Mouse (Mus musculus): ENCODE results near the gene Mrps33. TPM values are rescaled to one million over a fixed set of nuclear protein-coding genes. Genes with fewer than 3 reads are reported as not detected.

The Mrps33 gene
- polyA plus RNA-seq, 1 experiment from 2014 or later = 215 TPM

- no peaks in the 10 kb centered on the region for H3K27me3 ChIP-seq
- H3K4me3 ChIP-seq = no peak overlapping the region
- no peak overlapping the region for H3K27ac ChIP-seq (replicated peaks)
- H3K4me1 ChIP-seq (replicated peaks) = peaks cover 6% of the 10 kb centered on the region
- no peak overlapping the region for H3K4me2 ChIP-seq
- 93% methylated on average over 7 of the region's 7 CpGs for WGBS
- peaks cover 4% of the 10 kb centered on the region; the same call in 1 of the 2 replicates for H3K9me3 ChIP-seq
- peaks cover 27% of the 10 kb centered on the region for H3K36me3 ChIP-seq
- H3K9ac ChIP-seq = no peak overlapping the region
- ATAC-seq (ENCODE audit: low read depth) = no peak
Measured at GRCm38 (mm10) chr6:39800977-39801376, 9.8 kb downstream of the Mrps33 start.

- Histone ChIP-seq H3K9me3 (peaks cover 4% of the 10 kb centered on the region; the same call in 1 of the 2 replicates), H3K27me3 (no peaks in the 10 kb centered on the region), H3K27ac (replicated peaks) (no peak overlapping the region), H3K4me2 (no peak overlapping the region), H3K9ac (no peak overlapping the region), H3K4me3 (no peak overlapping the region), H3K36me3 (peaks cover 20% of the 10 kb centered on the region), H3K4me1 (replicated peaks) (no peaks in the 10 kb centered on the region)
- WGBS = 73% methylated on average over 2 of the region's 2 CpGs
- ATAC-seq (ENCODE audit: low read depth) = no peak
Measured at GRCm38 (mm10) chr6:39797076-39797475, 13.7 kb downstream of the Mrps33 start.

GRCm38 (mm10) chr6:39796150-39796549 is 14.6 kb downstream of the Mrps33 start:
- Histone ChIP-seq H3K4me1 (replicated peaks) (no peaks in the 10 kb centered on the region), H3K4me3 (no peak overlapping the region), H3K9ac (no peak overlapping the region), H3K9me3 (peaks cover 4% of the 10 kb centered on the region; the same call in 1 of the 2 replicates), H3K36me3 (peaks cover 14% of the 10 kb centered on the region), H3K27me3 (no peaks in the 10 kb centered on the region), H3K4me2 (no peak overlapping the region), H3K27ac (replicated peaks) (no peak overlapping the region)
- 84% methylated on average over 1 of the region's 1 CpGs for WGBS
- ATAC-seq (ENCODE audit: low read depth) = no peak

- WGBS = 61% methylated on average over 5 of the region's 5 CpGs
- Histone ChIP-seq H3K27me3 (no peaks in the 10 kb centered on the region), H3K9ac (no peak overlapping the region), H3K4me2 (no peak overlapping the region), H3K27ac (replicated peaks) (no peak overlapping the region), H3K36me3 (no peaks in the 10 kb centered on the region), H3K4me3 (no peak overlapping the region), H3K4me1 (replicated peaks) (peaks cover 9% of the 10 kb centered on the region; the same call in 1 of the 2 replicates), H3K9me3 (no peaks in the 10 kb centered on the region)
- ATAC-seq (ENCODE audit: low read depth) = no peak
Measured at GRCm38 (mm10) chr6:39791806-39792205, 19.0 kb downstream of the Mrps33 start.

GRCm38 (mm10) chr6:39788408-39788807 is 22.4 kb downstream of the Mrps33 start:
- Histone ChIP-seq H3K4me2 (no peak overlapping the region), H3K4me1 (replicated peaks) (peaks cover 9% of the 10 kb centered on the region; the same call in 1 of the 2 replicates), H3K9ac (no peak overlapping the region), H3K27ac (replicated peaks) (no peak overlapping the region), H3K27me3 (no peaks in the 10 kb centered on the region), H3K9me3 (no peaks in the 10 kb centered on the region), H3K36me3 (no peaks in the 10 kb centered on the region), H3K4me3 (no peak overlapping the region)
- no peak for ATAC-seq (ENCODE audit: low read depth)

- H3K9me3 ChIP-seq = no peaks in the 10 kb centered on the region
- peaks cover 9% of the 10 kb centered on the region; the same call in 1 of the 2 replicates for H3K4me1 ChIP-seq (replicated peaks)
- H3K36me3 ChIP-seq = no peaks in the 10 kb centered on the region
- no peak overlapping the region for H3K9ac ChIP-seq
- H3K4me3 ChIP-seq = no peak overlapping the region
- H3K27me3 ChIP-seq = no peaks in the 10 kb centered on the region
- WGBS = 12% methylated on average over 9 of the region's 9 CpGs
- H3K4me2 ChIP-seq = peak overlapping the region; percentile 20; the same call in 1 of the 2 replicates
- ATAC-seq (ENCODE audit: low read depth) = no peak
- H3K27ac ChIP-seq (replicated peaks) = no peak overlapping the region
Measured at GRCm38 (mm10) chr6:39787783-39788182, 23.0 kb downstream of the Mrps33 start.

- Histone ChIP-seq H3K36me3 (no peaks in the 10 kb centered on the region), H3K4me3 (no peak overlapping the region), H3K27ac (replicated peaks) (no peak overlapping the region), H3K4me2 (no peak overlapping the region), H3K27me3 (no peaks in the 10 kb centered on the region), H3K9ac (no peak overlapping the region), H3K9me3 (no peaks in the 10 kb centered on the region), H3K4me1 (replicated peaks) (peaks cover 23% of the 10 kb centered on the region)
- ATAC-seq (ENCODE audit: low read depth) = no peak
- 77% methylated on average over 5 of the region's 5 CpGs for WGBS
Measured at GRCm38 (mm10) chr6:39785944-39786343, 24.8 kb downstream of the Mrps33 start.

- Histone ChIP-seq H3K4me1 (replicated peaks) (peaks cover 27% of the 10 kb centered on the region), H3K27ac (replicated peaks) (no peak overlapping the region), H3K36me3 (no peaks in the 10 kb centered on the region), H3K4me2 (no peak overlapping the region), H3K9ac (no peak overlapping the region), H3K9me3 (no peaks in the 10 kb centered on the region), H3K4me3 (no peak overlapping the region), H3K27me3 (no peaks in the 10 kb centered on the region)
- 70% methylated on average over 7 of the region's 7 CpGs for WGBS
- ATAC-seq (ENCODE audit: low read depth) = no peak
Measured at GRCm38 (mm10) chr6:39783521-39783920, 27.3 kb downstream of the Mrps33 start.

GRCm38 (mm10) chr6:39782618-39783017 is 28.2 kb downstream of the Mrps33 start:
- 40% methylated on average over 3 of the region's 3 CpGs for WGBS
- no peak overlapping the region for H3K27ac ChIP-seq (replicated peaks)
- no peaks in the 10 kb centered on the region for H3K9me3 ChIP-seq
- no peak overlapping the region for H3K9ac ChIP-seq
- no peak overlapping the region for H3K4me2 ChIP-seq
- H3K4me1 ChIP-seq (replicated peaks) = peaks cover 21% of the 10 kb centered on the region
- no peaks in the 10 kb centered on the region for H3K27me3 ChIP-seq
- no peaks in the 10 kb centered on the region for H3K36me3 ChIP-seq
- H3K4me3 ChIP-seq = no peak overlapping the region
- ATAC-seq (ENCODE audit: low read depth) = no peak

- Histone ChIP-seq H3K9ac (peak overlapping the region; percentile 9; the same call in 1 of the 2 replicates), H3K4me1 (replicated peaks) (peaks cover 18% of the 10 kb centered on the region), H3K4me2 (peak overlapping the region; percentile 52), H3K9me3 (no peaks in the 10 kb centered on the region), H3K36me3 (no peaks in the 10 kb centered on the region), H3K27me3 (no peaks in the 10 kb centered on the region), H3K4me3 (no peak overlapping the region), H3K27ac (replicated peaks) (no peak overlapping the region; the same call in 1 of the 2 replicates)
- no peak for ATAC-seq (ENCODE audit: low read depth)
- WGBS = 71% methylated on average over 17 of the region's 17 CpGs
Measured at GRCm38 (mm10) chr6:39781766-39782530, 28.8 kb downstream of the Mrps33 start.

GRCm38 (mm10) chr6:39780857-39781666 is 29.7 kb downstream of the Mrps33 start:
- H3K27ac ChIP-seq (replicated peaks) = no peak overlapping the region
- peak; percentile 71 for ATAC-seq (ENCODE audit: low read depth)
- H3K4me2 ChIP-seq = peak overlapping the region; percentile 52
- H3K4me1 ChIP-seq (replicated peaks) = peaks cover 18% of the 10 kb centered on the region
- H3K4me3 ChIP-seq = peak overlapping the region; percentile 21
- H3K36me3 ChIP-seq = no peaks in the 10 kb centered on the region
- 2% methylated on average over 18 of the region's 18 CpGs for WGBS
- H3K27me3 ChIP-seq = no peaks in the 10 kb centered on the region
- H3K9ac ChIP-seq = peak overlapping the region; percentile 38
- H3K9me3 ChIP-seq = no peaks in the 10 kb centered on the region

GRCm38 (mm10) chr6:39778506-39778905 is 32.3 kb downstream of the Mrps33 start:
- Histone ChIP-seq H3K4me3 (no peak overlapping the region), H3K36me3 (no peaks in the 10 kb centered on the region), H3K27me3 (no peaks in the 10 kb centered on the region), H3K4me2 (no peak overlapping the region), H3K27ac (replicated peaks) (no peak overlapping the region), H3K9ac (no peak overlapping the region), H3K9me3 (no peaks in the 10 kb centered on the region), H3K4me1 (replicated peaks) (peaks cover 18% of the 10 kb centered on the region)
- 91% methylated on average over 1 of the region's 1 CpGs for WGBS
- no peak for ATAC-seq (ENCODE audit: low read depth)
